Mouse (Mus musculus) midbrain, embryonic 14.5 days (tissue): ENCODE measurements around the gene Atp6v1c2. TPM values are rescaled to one million over a fixed set of nuclear protein-coding genes. Genes with fewer than 3 reads are reported as not detected.
A peak's percentile ranks its signal among the peaks of the same experiment; 100 is the strongest.

Experiments used
- ATAC-seq: fragments of 200-750 bp; cut with Nextera tagmentation; 2 replicates; pipeline ENCODE4 v1.8.0; 2017; ENCODE audit warnings: moderate number of reproducible peaks, moderate library complexity; ENCODE audit not compliant: low FRiP score, low TSS enrichment
- DNase-seq: peaks from one replicate; pipeline ENCODE4 v3.0.0-alpha.2; 2015
- H3K27ac ChIP-seq: fragments of 300-500 bp; sonication (generic); replicated peaks from 2 replicates; pipeline ENCODE4 v1.5.1; 2014; ENCODE audit warnings: mild to moderate bottlenecking, low read depth, low read length, moderate library complexity
- H3K27me3 ChIP-seq: fragments of 300-500 bp; sonication (generic); 2 replicates; pipeline ENCODE4 v1.6.1; 2014; ENCODE audit warnings: low read length, control low read depth, mixed read lengths; ENCODE audit not compliant: control insufficient read depth, insufficient read depth
- H3K36me3 ChIP-seq: fragments of 300-500 bp; sonication (generic); 2 replicates; pipeline ENCODE4 v1.6.1; 2014; ENCODE audit warnings: low read length, control low read depth; ENCODE audit not compliant: control insufficient read depth, insufficient read depth
- H3K4me1 ChIP-seq: fragments of 300-500 bp; sonication (generic); 2 replicates; pipeline ENCODE4 v1.6.1; 2014; ENCODE audit warnings: mild to moderate bottlenecking, antibody characterized with exemption, low read length, control low read depth; ENCODE audit not compliant: control insufficient read depth, insufficient read depth
- H3K4me2 ChIP-seq: fragments of 300-500 bp; sonication (generic); 2 replicates; pipeline ENCODE4 v1.6.1; 2014; ENCODE audit warnings: mild to moderate bottlenecking, low read length, moderate library complexity
- H3K4me3 ChIP-seq: fragments of 300-500 bp; sonication (generic); replicated peaks from 2 replicates; pipeline ENCODE4 v1.5.1; 2014; ENCODE audit warnings: low read depth, low read length
- H3K9ac ChIP-seq: fragments of 300-500 bp; sonication (generic); replicated peaks from 2 replicates; pipeline ENCODE4 v1.6.1; 2014; ENCODE audit warnings: mild to moderate bottlenecking, low read length, moderate library complexity
- H3K9me3 ChIP-seq: fragments of 300-500 bp; sonication (generic); 2 replicates; pipeline ENCODE4 v1.6.1; 2016; ENCODE audit warnings: low read length, control low read depth, mixed read lengths; ENCODE audit not compliant: control insufficient read depth
- WGBS: fragments of 180-500 bp; shearing (Covaris S2); extraction: QIAGEN DNeasy Blood & Tissue Kit; methylation state at CpG from one replicate; pipeline ENCODE4 v1.1.7; 2014; 5-methylcytosine and 5-hydroxymethylcytosine counted together
- polyA plus RNA-seq: library from polyadenylated mRNA; unstranded; fragments of >200 nt; fragmentation: Nextera tagmentation; extraction: Ambion mirVana; gene quantifications from 2 replicates; pipeline ENCODE4 v1.2.1, GENCODE M21; 2014

Atp6v1c2 gene
- polyA plus RNA-seq, 1 experiment from 2014 or later: 0.33 TPM

DNA sequence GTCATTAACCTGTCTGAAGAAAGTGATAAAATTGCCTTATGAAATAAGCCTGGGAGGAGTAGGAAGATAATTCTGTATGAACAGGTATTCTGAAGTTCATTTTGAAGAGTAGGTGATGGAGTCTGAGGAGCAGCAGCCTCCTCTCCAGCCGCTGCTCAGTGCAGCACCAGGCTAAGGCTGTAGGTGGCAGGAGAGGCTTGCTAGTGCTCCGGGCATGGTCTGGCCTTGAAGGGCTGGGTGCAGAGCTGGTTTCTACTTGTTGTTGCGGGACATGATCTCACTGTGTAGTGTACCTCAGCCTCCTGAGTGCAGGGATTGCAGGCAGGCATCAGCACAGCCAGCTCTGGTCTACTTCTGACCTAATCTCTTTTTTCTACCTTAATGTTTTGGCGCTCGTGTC, 37.8 kb upstream of the Atp6v1c2 start:
- no peak for ATAC-seq
- 74% methylated on average over 5 of the region's 5 CpGs for WGBS
- Histone ChIP-seq H3K27ac (no peak overlapping the region), H3K9me3 (no peaks in the 10 kb centered on the region), H3K27me3 (no peaks in the 10 kb centered on the region), H3K4me3 (no peak overlapping the region), H3K9ac (no peak overlapping the region), H3K4me1 (no peaks in the 10 kb centered on the region), H3K4me2 (no peak overlapping the region), H3K36me3 (peaks cover 85% of the 10 kb centered on the region)
- DNase-seq: peak; percentile 58

DNA sequence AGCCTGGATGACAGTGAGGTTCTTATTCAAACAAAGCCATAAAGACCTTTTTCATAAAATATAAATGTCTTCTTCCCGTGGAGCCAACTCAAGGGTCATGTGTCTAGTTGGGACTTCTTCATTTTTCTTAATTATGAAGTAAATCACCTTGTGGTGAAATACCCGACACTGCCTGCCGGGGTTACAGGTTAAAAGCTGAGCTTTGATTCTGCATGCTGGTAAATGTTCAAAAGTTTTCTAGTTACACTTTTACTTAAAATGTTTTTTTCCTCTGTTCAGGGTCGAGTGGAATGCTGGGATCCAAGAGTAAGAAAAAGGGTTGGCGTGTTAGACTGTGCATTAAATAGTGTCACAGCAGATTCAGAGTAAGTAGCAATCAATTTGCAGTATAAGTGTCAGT, 33.2 kb upstream of the Atp6v1c2 start:
- no peak for DNase-seq
- H3K27ac ChIP-seq: no peak overlapping the region
- H3K4me2 ChIP-seq: no peak overlapping the region
- WGBS: 95% methylated on average over 5 of the region's 5 CpGs
- no peak overlapping the region for H3K4me3 ChIP-seq
- no peaks in the 10 kb centered on the region for H3K27me3 ChIP-seq
- H3K9ac ChIP-seq: no peak overlapping the region
- ATAC-seq: no peak
- H3K9me3 ChIP-seq: no peaks in the 10 kb centered on the region
- peaks cover 84% of the 10 kb centered on the region for H3K36me3 ChIP-seq
- H3K4me1 ChIP-seq: no peaks in the 10 kb centered on the region

GRCm38 (mm10) chr12:17360650-17361049, 31.5 kb upstream of the Atp6v1c2 start:
- WGBS: 11% methylated on average over 4 of the region's 4 CpGs
- H3K9me3 ChIP-seq: no peaks in the 10 kb centered on the region
- no peak overlapping the region for H3K4me3 ChIP-seq
- no peaks in the 10 kb centered on the region for H3K4me1 ChIP-seq
- ATAC-seq (no peak), DNase-seq (peak; percentile 4)
- no peak overlapping the region for H3K4me2 ChIP-seq
- no peaks in the 10 kb centered on the region for H3K27me3 ChIP-seq
- peaks cover 81% of the 10 kb centered on the region for H3K36me3 ChIP-seq
- no peak overlapping the region for H3K27ac ChIP-seq
- no peak overlapping the region for H3K9ac ChIP-seq

- 45% methylated on average over 9 of the region's 9 CpGs for WGBS
- Histone ChIP-seq H3K4me2 (no peak overlapping the region), H3K27ac (no peak overlapping the region), H3K9me3 (no peaks in the 10 kb centered on the region), H3K36me3 (peaks cover 81% of the 10 kb centered on the region), H3K9ac (no peak overlapping the region), H3K27me3 (no peaks in the 10 kb centered on the region), H3K4me1 (no peaks in the 10 kb centered on the region), H3K4me3 (no peak overlapping the region)
- no peak for ATAC-seq
- DNase-seq: no peak
These were observed 30.9 kb upstream of the Atp6v1c2 start for GRCm38 (mm10) chr12:17360104-17360503.

- Histone ChIP-seq H3K4me3 (no peak overlapping the region), H3K9me3 (no peaks in the 10 kb centered on the region), H3K27me3 (no peaks in the 10 kb centered on the region), H3K36me3 (peaks cover 82% of the 10 kb centered on the region), H3K4me1 (no peaks in the 10 kb centered on the region), H3K27ac (no peak overlapping the region), H3K9ac (no peak overlapping the region), H3K4me2 (no peak overlapping the region)
- ATAC-seq: no peak
- WGBS: 94% methylated on average over 9 of the region's 9 CpGs
- peak; percentile 31 for DNase-seq
These were observed 29.8 kb upstream of the Atp6v1c2 start for GRCm38 (mm10) chr12:17358981-17359380.

DNA sequence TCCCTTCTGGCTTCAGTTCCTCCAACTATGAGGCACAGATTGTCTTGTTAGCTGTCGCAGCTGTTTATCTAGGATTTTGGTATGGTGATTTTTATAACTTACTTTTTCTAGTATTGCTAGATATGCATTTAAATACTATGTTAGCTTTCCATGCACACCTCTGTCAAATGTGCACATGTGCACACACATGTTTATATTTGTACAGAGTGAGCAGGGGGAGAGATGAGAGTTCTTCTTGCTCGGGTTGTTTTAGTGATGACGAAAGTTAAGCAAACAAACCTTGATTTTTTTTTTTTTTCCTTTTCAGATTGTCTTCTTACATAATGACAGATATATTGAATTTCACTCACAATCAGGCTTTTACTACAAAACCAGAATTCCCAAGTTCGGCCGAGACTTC, 28.6 kb upstream of the Atp6v1c2 start:
- WGBS: 97% methylated on average over 5 of the region's 5 CpGs
- Histone ChIP-seq H3K9me3 (no peaks in the 10 kb centered on the region), H3K4me2 (no peak overlapping the region), H3K4me3 (no peak overlapping the region), H3K36me3 (peaks cover 82% of the 10 kb centered on the region), H3K27me3 (no peaks in the 10 kb centered on the region), H3K4me1 (no peaks in the 10 kb centered on the region), H3K9ac (no peak overlapping the region), H3K27ac (no peak overlapping the region)
- ATAC-seq (no peak), DNase-seq (no peak)

GRCm38 (mm10) chr12:17356853-17357252, 27.7 kb upstream of the Atp6v1c2 start:
- Histone ChIP-seq H3K4me3 (no peak overlapping the region), H3K27ac (no peak overlapping the region), H3K27me3 (no peaks in the 10 kb centered on the region), H3K4me1 (no peaks in the 10 kb centered on the region), H3K9ac (no peak overlapping the region), H3K9me3 (no peaks in the 10 kb centered on the region), H3K4me2 (no peak overlapping the region), H3K36me3 (peaks cover 80% of the 10 kb centered on the region)
- 87% methylated on average over 4 of the region's 4 CpGs for WGBS
- ATAC-seq: no peak
- peak; percentile 27 for DNase-seq

DNA sequence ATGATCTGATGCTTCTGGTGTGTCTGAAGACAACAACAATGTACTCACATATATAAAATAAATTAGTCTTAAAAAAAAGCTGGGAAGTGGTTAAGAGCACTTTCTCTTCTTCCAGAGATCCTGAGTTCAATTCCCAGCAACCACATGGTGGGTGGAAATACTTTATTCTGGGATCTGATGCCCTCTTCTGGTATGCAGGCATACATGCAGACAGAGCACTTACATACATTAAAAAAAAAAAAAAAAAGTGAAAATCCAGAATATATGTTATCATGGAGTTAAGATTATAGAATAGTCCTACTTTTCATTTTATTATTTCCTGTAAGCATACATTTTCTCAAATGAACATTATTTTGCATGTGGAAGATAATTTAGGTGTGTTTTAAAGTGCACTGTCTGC, 20.9 kb upstream of the Atp6v1c2 start:
- DNase-seq: peak; percentile 7
- no peak overlapping the region for H3K27ac ChIP-seq
- no peak overlapping the region for H3K4me3 ChIP-seq
- peaks cover 11% of the 10 kb centered on the region for H3K4me1 ChIP-seq
- no peaks in the 10 kb centered on the region for H3K9me3 ChIP-seq
- no peak overlapping the region for H3K4me2 ChIP-seq
- no peak for ATAC-seq
- no peaks in the 10 kb centered on the region for H3K27me3 ChIP-seq
- H3K36me3 ChIP-seq: peaks cover 43% of the 10 kb centered on the region
- H3K9ac ChIP-seq: no peak overlapping the region

DNA sequence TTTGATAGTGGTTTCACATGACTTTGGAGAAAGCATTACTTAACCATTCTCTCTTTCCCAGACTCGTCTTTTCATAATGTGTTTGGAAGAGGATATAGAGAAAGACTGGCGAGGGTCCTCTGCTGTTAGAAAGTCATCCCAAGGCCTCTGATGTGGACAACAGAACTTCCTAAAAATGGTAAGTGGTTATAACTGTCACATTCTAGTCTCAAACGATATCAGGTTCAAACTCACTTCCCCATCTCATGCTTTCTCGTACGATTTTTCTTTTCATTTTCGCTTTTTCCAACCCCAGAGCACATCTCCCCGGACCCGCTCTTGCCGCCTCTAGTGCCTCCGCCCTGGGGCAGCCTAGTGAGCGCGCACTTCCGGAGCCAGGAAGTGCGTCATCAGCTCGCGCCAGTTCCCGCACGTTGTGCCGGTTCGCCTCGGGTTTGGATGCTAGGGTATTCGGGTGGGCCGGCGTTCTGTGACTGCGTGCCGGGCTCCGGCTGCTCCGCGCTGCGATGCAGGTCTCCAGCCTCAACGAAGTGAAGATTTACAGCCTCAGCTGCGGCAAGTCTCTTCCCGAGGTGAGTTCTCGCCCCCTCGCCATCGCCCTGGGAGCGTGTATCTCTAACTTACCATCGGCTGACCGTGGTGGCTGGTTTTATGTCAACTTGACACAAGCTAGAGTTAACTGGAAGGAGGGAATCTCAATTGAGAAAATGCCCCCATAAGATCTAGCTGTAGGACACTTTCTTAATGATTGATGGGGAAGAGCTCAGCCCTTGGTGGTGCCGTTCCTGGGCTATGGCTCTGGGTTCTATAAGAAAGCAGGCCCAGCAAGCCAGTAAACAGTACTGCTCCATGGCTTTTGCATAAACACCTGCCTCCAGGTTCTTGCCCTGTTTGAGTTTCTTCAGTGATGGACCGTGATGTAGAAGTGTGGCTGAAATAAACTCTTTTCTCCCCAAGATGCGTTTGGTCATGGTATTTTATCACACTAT, 19.2 kb upstream of the Atp6v1c2 start, which contains the start of gene Nol10:
Gene Nol10, plus strand, starts transcription at position 411 of the 989 bp plus-strand sequence.
- peak within 1 kb of the TSS; percentile 72 for H3K9ac ChIP-seq
- H3K4me2 ChIP-seq: peak within 1 kb of the TSS; percentile 71
- ATAC-seq: peak; percentile 96
- H3K27me3 ChIP-seq: no peaks in the 10 kb centered on the region
- H3K9me3 ChIP-seq: no peaks in the 10 kb centered on the region
- H3K36me3 ChIP-seq: peaks cover 26% of the 10 kb centered on the region
- H3K27ac ChIP-seq: no peak within 1 kb of the TSS
- H3K4me3 ChIP-seq: peak within 1 kb of the TSS; percentile 74
- H3K4me1 ChIP-seq: peaks cover 11% of the 10 kb centered on the region
- peak; percentile 97 for DNase-seq
- WGBS: under 1% methylated on average over 42 of the region's 42 CpGs
